Mouse (Mus musculus): ENCODE measurements at regions not wholly inside any gene's neighbourhood (a gene's known extent, or its start where the extent isn't known, plus 50 kb on each side); places are given as distances from the start of the nearest gene placed in this dataset. TPM values are rescaled to one million over a fixed set of nuclear protein-coding genes. Genes with fewer than 3 reads are reported as not detected.

DNA sequence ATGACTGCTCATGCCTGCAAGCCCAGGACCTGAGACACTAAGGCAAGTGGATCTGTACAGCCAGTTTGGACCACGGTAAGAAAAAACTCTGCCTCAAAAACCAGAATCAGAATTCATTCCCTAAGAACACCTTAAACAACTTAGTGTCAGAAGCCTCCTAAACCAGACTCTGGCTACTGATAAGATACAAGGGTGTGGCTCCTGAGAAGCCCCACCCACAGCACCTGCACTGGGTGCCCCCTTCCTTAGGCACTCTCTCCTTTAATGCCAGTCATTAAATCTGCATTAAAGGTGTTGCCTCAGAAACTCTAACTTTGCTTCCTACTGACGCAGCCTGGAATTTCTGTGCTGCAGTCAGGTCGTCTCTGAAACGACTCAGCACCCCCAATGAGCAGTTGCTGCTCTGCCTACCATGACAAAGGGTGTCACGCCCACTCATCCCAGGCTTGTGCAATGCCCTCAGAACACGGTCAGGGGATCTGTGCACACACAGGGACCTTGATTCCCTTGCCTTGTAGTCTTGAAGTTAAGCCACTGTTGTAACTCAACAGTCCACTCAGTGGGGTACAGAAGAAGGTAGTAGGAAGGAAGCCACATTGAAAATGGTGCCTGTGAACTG, 62.8 kb upstream of the H2afz start:
- Histone ChIP-seq H3K4me1 (peaks cover 8% of the 10 kb centered on the region), H3K27ac (no peak overlapping the region), H3K9ac (no peak overlapping the region), H3K9me3 (replicated peaks) (no peaks in the 10 kb centered on the region), H3K4me3 (no peak overlapping the region), H3K27me3 (replicated peaks) (0 out of 2 replicates have a peak, but pooled peaks cover 3% of the 10 kb centered on the region), H3K4me2 (no peak overlapping the region), H3K36me3 (no peaks in the 10 kb centered on the region)
- peak; percentile 65; the same call in 1 of the 2 replicates for ATAC-seq
- whole genome bisulfite sequencing (ENCODE audit: insufficient replicate concordance), result 42% methylated on average over 6 of the region's 6 CpGs

DNA sequence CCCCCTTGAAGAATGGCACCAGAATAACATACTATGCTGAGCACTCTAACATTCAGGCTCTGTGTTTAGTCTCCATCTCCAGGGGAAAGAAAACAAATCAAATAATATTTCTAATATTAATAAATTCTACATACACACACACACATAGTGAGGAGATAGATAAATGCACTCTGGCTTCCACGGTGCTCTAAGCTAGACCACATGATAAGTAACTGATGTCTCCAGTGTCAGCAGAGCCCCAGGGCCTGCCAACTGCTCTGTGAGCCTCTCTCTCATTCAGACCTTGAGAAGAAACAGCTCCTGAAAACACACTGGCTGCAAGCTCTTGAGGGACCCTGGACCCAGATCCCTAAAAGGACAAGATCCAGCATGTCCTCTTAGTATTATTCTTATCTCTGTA, 56.9 kb upstream of the H2afz start:
- no peak for ATAC-seq
- Histone ChIP-seq H3K4me1 (no peaks in the 10 kb centered on the region), H3K36me3 (no peaks in the 10 kb centered on the region), H3K4me2 (no peak overlapping the region), H3K27ac (no peak overlapping the region), H3K9ac (no peak overlapping the region), H3K27me3 (replicated peaks) (no peaks in the 10 kb centered on the region), H3K4me3 (no peak overlapping the region), H3K9me3 (replicated peaks) (no peaks in the 10 kb centered on the region)
- 38% methylated on average over 1 of the region's 1 CpGs for WGBS (ENCODE audit: insufficient replicate concordance)

DNA sequence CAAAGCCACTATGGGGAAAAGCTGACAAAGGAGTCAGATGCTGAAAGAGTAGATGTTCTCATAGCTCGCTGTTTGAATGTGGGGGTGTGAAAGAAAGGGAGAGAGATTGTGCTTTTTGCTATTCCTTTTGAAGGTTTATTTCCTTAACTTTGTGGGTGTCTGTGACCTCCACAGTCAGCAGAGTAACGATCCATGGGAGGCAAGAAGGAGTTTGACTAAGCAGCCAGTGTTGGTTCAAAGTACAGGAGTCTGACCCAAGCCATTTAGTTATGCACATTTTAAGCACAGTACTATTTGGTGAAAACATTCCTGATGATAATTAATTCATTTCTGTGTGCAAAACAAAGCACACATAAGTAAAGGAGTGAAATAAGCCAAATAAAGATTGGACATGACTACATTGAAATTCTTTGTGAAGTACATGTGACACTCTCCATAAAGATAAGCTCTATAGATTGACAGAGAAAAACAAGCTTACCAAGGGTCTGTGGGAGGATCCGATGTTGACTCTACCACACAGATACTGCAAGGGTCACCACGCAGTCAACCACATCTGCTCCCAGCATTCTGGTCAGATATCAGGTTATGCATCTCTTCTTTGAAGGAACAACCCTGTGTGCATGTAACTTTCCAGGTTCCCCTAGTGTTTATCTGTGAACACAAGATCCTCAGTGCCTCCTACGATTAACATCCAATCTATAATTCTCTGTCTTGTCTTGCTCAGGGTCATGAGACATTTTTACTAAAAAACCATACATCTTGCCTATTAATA, 56.2 kb upstream of the H2afz start:
- Histone ChIP-seq H3K4me2 (no peak overlapping the region), H3K36me3 (no peaks in the 10 kb centered on the region), H3K9me3 (replicated peaks) (no peaks in the 10 kb centered on the region), H3K4me1 (no peaks in the 10 kb centered on the region), H3K27me3 (replicated peaks) (no peaks in the 10 kb centered on the region), H3K4me3 (no peak overlapping the region), H3K9ac (no peak overlapping the region), H3K27ac (no peak overlapping the region)
- WGBS (ENCODE audit: insufficient replicate concordance), result 44% methylated on average over 5 of the region's 5 CpGs
- ATAC-seq, result no peak

DNA sequence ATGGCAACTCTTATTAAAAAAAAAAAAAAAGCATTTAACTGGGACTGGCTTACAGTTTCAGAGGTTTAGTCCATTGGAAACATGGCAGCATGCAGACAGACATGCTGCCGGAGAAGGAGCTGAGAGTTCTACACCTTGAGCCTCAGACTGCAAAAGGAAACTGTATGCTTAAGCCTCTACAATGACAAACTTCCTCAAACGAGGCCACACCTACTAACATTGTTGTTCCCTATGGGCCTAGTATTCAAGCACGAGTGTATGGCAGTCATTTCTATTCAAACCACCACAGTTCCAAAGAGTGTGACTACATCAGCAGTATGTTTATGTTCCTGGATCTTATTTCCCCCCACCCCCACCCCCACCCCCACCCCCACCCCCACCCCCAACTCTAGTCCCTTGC, 54.2 kb upstream of the H2afz start:
- no peaks in the 10 kb centered on the region for H3K9me3 ChIP-seq (replicated peaks)
- no peaks in the 10 kb centered on the region for H3K36me3 ChIP-seq
- H3K4me2 ChIP-seq, result no peak overlapping the region
- ATAC-seq, result no peak
- H3K9ac ChIP-seq, result no peak overlapping the region
- 38% methylated on average over 3 of the region's 3 CpGs for WGBS (ENCODE audit: insufficient replicate concordance)
- no peaks in the 10 kb centered on the region for H3K27me3 ChIP-seq (replicated peaks)
- no peaks in the 10 kb centered on the region for H3K4me1 ChIP-seq
- H3K4me3 ChIP-seq, result no peak overlapping the region
- H3K27ac ChIP-seq, result no peak overlapping the region

Small RNA genes lying in the stretch of these regions (microRNA-seq; reads per million reads assigned to microRNA genes)
- not detected for gene Mir6380
